13 mouse cellular contexts compared by ENCODE assay signal in the genomic region with DNA sequence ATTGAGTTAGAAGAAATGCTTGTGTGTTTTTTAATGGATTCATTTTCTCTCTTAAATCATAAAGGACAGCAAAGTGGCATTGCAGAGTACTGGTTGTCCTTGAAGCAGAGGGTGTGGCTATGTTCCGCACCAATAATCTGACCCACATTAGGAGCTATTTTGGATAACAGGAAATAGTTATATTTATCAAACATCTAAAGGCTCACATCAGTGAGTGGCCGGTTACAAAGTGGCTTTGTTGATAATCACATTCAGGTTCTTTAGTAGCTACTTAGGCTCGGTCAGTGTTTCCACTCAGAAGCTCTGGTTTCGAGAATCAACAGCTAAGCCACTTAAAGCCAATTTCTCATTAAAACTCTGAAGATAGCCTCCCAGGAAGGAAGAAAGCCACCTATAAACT. TPM values are rescaled to one million over a fixed set of nuclear protein-coding genes. Genes with fewer than 3 reads are reported as not detected.
A peak's percentile ranks its signal among the peaks of the same experiment; 100 is the strongest.
DNase-seq lines count a peak whose midpoint lies in the region; ATAC-seq and TF ChIP-seq lines count a peak whose summit lies in the region.
"Had no signal": no experiment of that assay in that cellular context is flagged by ENCODE, and none has a peak within 500 bp of the region (broad histone marks: within the 10 kb centered on the region; RNA-seq: fewer than 3 reads in every experiment).

No protein-coding gene starts in this region.

- no peak overlapping the region for H3K4me3 ChIP-seq in gastrocnemius, adult 2 months
- H3K4me3 ChIP-seq in G1E (ENCODE audit: low read depth, low read length), result no peak overlapping the region
- H3K4me3 ChIP-seq in thymus, adult 2 months (ENCODE audit: control insufficient read depth, insufficient read depth, low read length), result no peak overlapping the region
- H3K4me3 ChIP-seq: embryonic facial prominence, embryonic 12.5 days; heart, embryonic 15.5 days; midbrain, embryonic 15.5 days had no signal

- peak; percentile 45; the same call in 1 of the 2 replicates for ATAC-seq in G1E (ENCODE audit: extremely low read depth, insufficient number of reproducible peaks, low FRiP score, poor library complexity, severe bottlenecking)
- ATAC-seq: forebrain, embryonic 16.5 days; midbrain, embryonic 15.5 days had no signal

- no peaks in the 10 kb centered on the region for H3K27me3 ChIP-seq in G1E (ENCODE audit: insufficient read depth, low read length)
- H3K27me3 ChIP-seq in thymus, adult 2 months (ENCODE audit: control insufficient read depth, insufficient read depth, low read length), result no peaks in the 10 kb centered on the region
- H3K27me3 ChIP-seq: embryonic facial prominence, embryonic 12.5 days; heart, embryonic 15.5 days; midbrain, embryonic 15.5 days had no signal

- no peak for TF ChIP-seq CTCF in gastrocnemius, adult 2 months (IDR thresholded peaks at IDR 0.05)
- TF ChIP-seq CTCF in G1E (IDR thresholded peaks at IDR 0.05; ENCODE audit: low read depth, low read length), result no peak
- no peak for TF ChIP-seq CTCF in thymus, adult 2 months (IDR thresholded peaks at IDR 0.05; ENCODE audit: borderline replicate concordance, control insufficient read depth, extremely low read depth, insufficient read depth, low read length, poor library complexity)

- WGBS in thymus, adult 2 months, result 83% methylated on average over 4 of the region's 4 CpGs

- no peaks in the 10 kb centered on the region for H3K4me1 ChIP-seq in G1E (ENCODE audit: insufficient read depth, low read depth, low read length)
- H3K4me1 ChIP-seq in thymus, adult 2 months (replicated peaks; ENCODE audit: control insufficient read depth, insufficient read depth, low read length), result no peaks in the 10 kb centered on the region
- H3K4me1 ChIP-seq: embryonic facial prominence, embryonic 12.5 days; heart, embryonic 15.5 days; midbrain, embryonic 15.5 days had no signal

- DNase-seq in gastrocnemius, adult 2 months, result no peak
- DNase-seq in gastrocnemius, adult 8-10 months (ENCODE audit: low spot score in 2 of 2), result no peak
- peak; percentile 5 to 39 for DNase-seq in kidney, postnatal 25 days
- DNase-seq in kidney, adult 18-20 months, result no peak
- DNase-seq in A20 (ENCODE audit: low read depth, low spot score), result peak; percentile 66
- no peak for DNase-seq in G1E (ENCODE audit: low spot score)
- DNase-seq in thymus, adult 2 months, result no peak
- DNase-seq: lung, adult 2 months; right cerebral cortex, postnatal 4 days had no signal

- TF ChIP-seq POLR2A in thymus, adult 2 months (IDR thresholded peaks at IDR 0.05; ENCODE audit: control insufficient read depth, extremely low read depth, insufficient read depth, low read length, poor library complexity), result no peak

- no peaks in the 10 kb centered on the region for H3K36me3 ChIP-seq in G1E (replicated peaks)
- H3K36me3 ChIP-seq in thymus, adult 2 months (ENCODE audit: control insufficient read depth, insufficient read depth, low read length), result no peaks in the 10 kb centered on the region
- H3K36me3 ChIP-seq: embryonic facial prominence, embryonic 12.5 days; heart, embryonic 15.5 days; midbrain, embryonic 15.5 days had no signal

- 0 out of 2 replicates have a peak overlapping the region, but pooled peaks have one; percentile 46 for H3K27ac ChIP-seq in gastrocnemius, adult 2 months
- H3K27ac ChIP-seq in thymus, adult 2 months (ENCODE audit: control insufficient read depth, insufficient read depth, low read length), result no peak overlapping the region
- H3K27ac ChIP-seq: embryonic facial prominence, embryonic 12.5 days; heart, embryonic 15.5 days; midbrain, embryonic 15.5 days had no signal

- intact Hi-C loops in gastrocnemius, adult 2 months (cut with DNase I), result no loop called here

- no peaks in the 10 kb centered on the region for H3K9me3 ChIP-seq in G1E (replicated peaks)
- H3K9me3 ChIP-seq: embryonic facial prominence, embryonic 12.5 days; heart, embryonic 15.5 days; midbrain, embryonic 15.5 days had no signal

RNA-seq across cellular contexts. Expression of a gene that starts 23.6 kb away (rescaled TPM):
- 10 to 100 TPM; 54.5 to 67.7 TPM for total RNA-seq in gastrocnemius, adult 2 months (2021)
- 10 to 100 TPM; 46.7 to 73.1 (median 66.3) TPM for total RNA-seq in gastrocnemius, adult 8-10 months (2022)
- 76.7 and 85.0 TPM in 2 replicates for total RNA-seq in G1E (2014; fragmentation: Nextera tagmentation)
- 51.9 and 59.1 TPM in 2 replicates for total RNA-seq in G1E (2017)
- 7.6 and 10.8 TPM in 2 replicates for polyA plus RNA-seq in G1E (2012)
- polyA plus RNA-seq in thymus, adult 2 months (2012; rRNA removed), result 30.0 and 33.5 TPM in 2 replicates

Comparison
In these comparisons a context has a peak if more than half of its experiments do, and no peak if none do; other contexts are left out.
1. DNase-seq: peak in kidney, postnatal 25 days (2 of 2) and A20 (single experiment); none in gastrocnemius, adult 2 months (single experiment), gastrocnemius, adult 8-10 months (0 of 2), kidney, adult 18-20 months (single experiment), G1E (single experiment) and thymus, adult 2 months (single experiment).